Mouse (Mus musculus): Measurements from ENCODE around the gene Vmn1r176.
"Not testable (repeated sequence)": the region's sequence is repeated elsewhere in the genome, so short reads cannot be mapped to it uniquely, and the experiment has no call there.

Vmn1r176 gene

DNA sequence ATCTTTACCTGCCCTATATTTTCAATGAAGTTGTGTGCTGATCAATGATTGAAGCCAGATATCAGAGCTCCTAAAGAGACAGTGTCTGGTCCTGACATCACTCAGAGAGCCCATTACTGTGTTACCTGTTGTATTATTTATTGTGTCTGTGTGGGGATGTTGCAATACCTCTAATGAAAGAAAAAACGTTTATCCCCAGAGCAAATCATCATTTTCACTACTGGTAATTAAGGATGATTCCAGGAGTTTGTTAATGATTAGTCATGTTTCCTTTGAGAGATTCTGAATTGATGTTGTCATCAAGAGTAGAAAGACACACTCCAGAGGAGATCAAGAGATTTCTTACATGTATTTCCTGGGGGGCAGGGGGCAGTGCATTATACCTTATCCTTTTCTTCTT is at the start of gene Vmn1r176:
Gene Vmn1r176 (minus strand): TSS at position 101 of the 400 bp plus-strand sequence.
- not testable (repeated sequence) for DNase-seq (ENCODE audit: low spot score in 2 of 2)

DNA sequence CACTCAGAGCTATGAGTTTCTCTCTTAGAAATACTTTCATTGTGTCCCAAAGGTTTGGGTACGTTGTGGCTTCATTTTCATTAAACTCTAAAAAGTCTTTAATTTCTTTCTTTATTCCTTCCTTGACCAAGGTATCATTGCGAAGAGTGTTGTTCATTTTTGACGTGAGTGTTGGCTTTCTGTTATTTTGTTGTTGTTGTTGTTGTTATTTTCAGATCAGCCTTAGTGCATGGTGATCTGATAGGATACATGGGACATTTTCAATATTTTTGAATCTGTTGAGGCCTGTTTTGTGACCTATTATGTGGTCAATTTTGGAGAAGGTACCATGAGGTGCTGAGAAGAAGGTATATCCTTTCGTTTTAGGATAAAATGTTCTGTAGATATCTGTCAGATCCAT is 39.7 kb upstream of the Vmn1r176 start:
- DNase-seq (ENCODE audit: low spot score in 2 of 2), result not testable (repeated sequence)

DNA sequence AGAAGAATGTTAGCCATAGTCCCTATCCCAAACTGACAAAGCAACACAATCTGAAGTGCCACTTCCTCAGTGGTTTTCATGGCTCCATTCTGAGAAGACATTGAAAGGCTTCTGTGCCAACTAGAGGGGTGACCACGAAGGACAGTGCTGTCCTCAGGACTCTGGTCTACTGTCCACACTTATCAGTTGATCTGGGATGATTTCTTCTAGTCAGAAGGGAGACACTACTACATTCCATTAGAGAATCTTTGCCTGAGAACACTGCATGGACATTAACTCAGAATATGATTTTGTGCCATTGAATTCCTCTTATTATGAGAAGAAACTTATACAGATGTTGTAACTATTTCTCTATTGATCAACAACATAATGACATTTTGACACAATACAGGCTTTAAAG is 29.2 kb upstream of the Vmn1r176 start, which contains the start of gene Vmn1r177:
Gene Vmn1r177 (minus strand): TSS at position 101 of the 400 bp plus-strand sequence.
- DNase-seq (ENCODE audit: low spot score in 2 of 2), result not testable (repeated sequence)

DNA sequence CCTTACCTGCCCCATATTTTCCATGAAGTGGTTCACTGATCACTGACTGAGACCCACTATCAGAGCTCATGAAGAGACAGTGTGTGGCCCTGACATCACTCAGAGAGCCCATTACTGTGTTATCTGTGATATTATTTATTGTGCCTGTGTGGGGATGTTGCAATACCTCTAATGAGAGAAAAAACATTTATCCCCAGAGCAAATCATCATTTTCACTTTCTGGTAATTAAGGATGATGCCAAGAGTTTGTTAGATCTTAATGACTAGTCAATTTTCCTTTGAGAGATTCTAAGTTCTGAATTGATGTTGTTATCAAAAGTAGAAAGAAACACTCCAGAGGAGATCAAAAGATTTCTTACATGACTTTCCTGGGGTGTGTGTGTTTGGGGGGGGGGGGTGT is 26.6 kb downstream of the Vmn1r176 start, which contains the start of gene Vmn1r175:
Gene Vmn1r175 (minus strand): TSS at position 101 of the 400 bp plus-strand sequence.
- DNase-seq (ENCODE audit: low spot score in 2 of 2), result not testable (repeated sequence)

DNA sequence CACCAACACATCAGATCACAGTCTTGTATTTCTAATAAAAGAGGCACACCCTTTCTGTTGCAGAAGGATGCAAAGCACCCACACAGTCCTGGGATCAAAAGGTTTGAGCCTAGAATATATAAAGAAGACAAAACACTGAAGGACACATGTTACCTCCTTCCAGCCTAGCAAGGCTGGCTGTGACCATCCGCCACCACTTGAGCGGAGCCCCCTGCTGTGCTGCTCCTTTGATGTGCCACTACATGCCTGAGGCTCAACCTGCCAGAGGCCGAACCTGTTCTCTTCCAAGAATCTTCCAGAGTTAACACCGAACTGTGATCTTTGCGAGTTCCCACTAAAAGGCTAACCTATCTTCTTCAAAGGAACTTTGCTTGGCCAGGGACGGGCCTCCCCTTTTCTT is 52.6 kb downstream of the Vmn1r176 start:
- DNase-seq (ENCODE audit: low spot score in 2 of 2), result no peak

Data from frontal cortex, postnatal 14 days (tissue).